Mouse (Mus musculus): ENCODE measurements around the gene Olfr564. TPM values are rescaled to one million over a fixed set of nuclear protein-coding genes. Genes with fewer than 3 reads are reported as not detected.

Gene Olfr564
- not detected in 3 replicates for total RNA-seq (2017)

GRCm38 (mm10) chr7:102803180-102803579, at the start of gene Olfr564:
Gene Olfr564, plus strand, starts transcription at chr7:102803480.
- ATAC-seq (replicated peaks; ENCODE audit: insufficient number of reproducible peaks, low FRiP score, low TSS enrichment, poor library complexity, severe bottlenecking) = no peak

- no peak for ATAC-seq (replicated peaks; ENCODE audit: insufficient number of reproducible peaks, low FRiP score, low TSS enrichment, poor library complexity, severe bottlenecking)
Measured at GRCm38 (mm10) chr7:102759266-102759665, 44.0 kb upstream of the Olfr564 start, which contains the start of the genes Olfr560 and Olfr78. Gene Olfr560, minus strand, starts transcription at chr7:102759366. Gene Olfr78, minus strand, starts transcription at chr7:102759471.

- no peak for ATAC-seq (replicated peaks; ENCODE audit: insufficient number of reproducible peaks, low FRiP score, low TSS enrichment, poor library complexity, severe bottlenecking)
Measured at GRCm38 (mm10) chr7:102770921-102771320, 32.4 kb upstream of the Olfr564 start, which contains the start of gene Olfr561. Gene Olfr561, plus strand, starts transcription at chr7:102771221.

Other genes with a start within 250 kb of the Olfr564 start
- 35.2 to 57.9 TPM (median 45.9 TPM) in 3 replicates for gene Trim21, start 238.0 kb upstream of the Olfr564 start, total RNA-seq (2017)
- gene Olfr550, start 232.0 kb upstream of the Olfr564 start, total RNA-seq (2017) = not detected in 3 replicates
- gene Olfr551, start 211.6 kb upstream of the Olfr564 start, total RNA-seq (2017) = 0.76 TPM in 1 of 3 replicates, not detected in the others
- gene Olfr552, start 205.7 kb upstream of the Olfr564 start, total RNA-seq (2017) = not detected in 3 replicates
- gene Olfr553, start 185.3 kb upstream of the Olfr564 start, total RNA-seq (2017) = 0.43 TPM in 1 of 3 replicates, not detected in the others
- gene Olfr554, start 165.0 kb upstream of the Olfr564 start, total RNA-seq (2017) = not detected in 3 replicates
- not detected in 3 replicates for gene Olfr555, start 144.7 kb upstream of the Olfr564 start, total RNA-seq (2017)
- gene Olfr556, start 138.6 kb upstream of the Olfr564 start, total RNA-seq (2017) = not detected in 3 replicates
- 4.6 to 15.2 TPM (median 9.5 TPM) in 3 replicates for gene Trim68, start 116.2 kb upstream of the Olfr564 start, total RNA-seq (2017)
- gene Olfr557, start 107.6 kb upstream of the Olfr564 start, total RNA-seq (2017) = not detected in 3 replicates
- gene Olfr558, start 101.3 kb upstream of the Olfr564 start, total RNA-seq (2017) = not detected in 3 replicates
- gene Olfr33, start 84.4 kb upstream of the Olfr564 start, total RNA-seq (2017) = not detected in 3 replicates
- not detected in 3 replicates for gene Olfr559, start 76.0 kb upstream of the Olfr564 start, total RNA-seq (2017)
- gene Olfr560, start 44.1 kb upstream of the Olfr564 start, total RNA-seq (2017) = not detected in 3 replicates
- gene Olfr78, start 44.0 kb upstream of the Olfr564 start, total RNA-seq (2017) = not detected in 3 replicates
- gene Olfr561, start 32.3 kb upstream of the Olfr564 start, total RNA-seq (2017) = not detected in 3 replicates
- not detected in 3 replicates for gene Olfr566, start 55.3 kb downstream of the Olfr564 start, total RNA-seq (2017)
- gene Olfr568, start 73.6 kb downstream of the Olfr564 start, total RNA-seq (2017) = not detected in 3 replicates
- not detected in 3 replicates for gene Olfr569, start 87.4 kb downstream of the Olfr564 start, total RNA-seq (2017)
- not detected in 3 replicates for gene Olfr570, start 91.1 kb downstream of the Olfr564 start, total RNA-seq (2017)
- gene Olfr571, start 114.1 kb downstream of the Olfr564 start, total RNA-seq (2017) = not detected in 3 replicates
- not detected in 3 replicates for gene Olfr572, start 120.9 kb downstream of the Olfr564 start, total RNA-seq (2017)
- not detected in 3 replicates for gene Olfr573-ps1, start 139.1 kb downstream of the Olfr564 start, total RNA-seq (2017)
- gene Olfr574, start 145.0 kb downstream of the Olfr564 start, total RNA-seq (2017) = not detected in 3 replicates
- not detected in 3 replicates for gene Olfr575, start 155.3 kb downstream of the Olfr564 start, total RNA-seq (2017)
- not detected in 3 replicates for gene Olfr576, start 159.2 kb downstream of the Olfr564 start, total RNA-seq (2017)
- gene Olfr577, start 172.5 kb downstream of the Olfr564 start, total RNA-seq (2017) = not detected in 3 replicates
- not detected in 3 replicates for gene Olfr578, start 185.8 kb downstream of the Olfr564 start, total RNA-seq (2017)
- not detected in 3 replicates for gene Olfr582, start 234.5 kb downstream of the Olfr564 start, total RNA-seq (2017)
- gene Olfr583, start 247.8 kb downstream of the Olfr564 start, total RNA-seq (2017) = not detected in 3 replicates